Mouse (Mus musculus) adrenal gland, adult (tissue): ENCODE measurements around the gene Plekhm1.

Experiments used
- DNase-seq, 2 experiments: peaks; one replicate each; pipeline ENCODE4 v3.0.0; 2022 to 2023; ENCODE audit warnings: low spot score in 1 of 2; ENCODE audit not compliant: inconsistent age in 2 of 2

Gene Plekhm1

DNA sequence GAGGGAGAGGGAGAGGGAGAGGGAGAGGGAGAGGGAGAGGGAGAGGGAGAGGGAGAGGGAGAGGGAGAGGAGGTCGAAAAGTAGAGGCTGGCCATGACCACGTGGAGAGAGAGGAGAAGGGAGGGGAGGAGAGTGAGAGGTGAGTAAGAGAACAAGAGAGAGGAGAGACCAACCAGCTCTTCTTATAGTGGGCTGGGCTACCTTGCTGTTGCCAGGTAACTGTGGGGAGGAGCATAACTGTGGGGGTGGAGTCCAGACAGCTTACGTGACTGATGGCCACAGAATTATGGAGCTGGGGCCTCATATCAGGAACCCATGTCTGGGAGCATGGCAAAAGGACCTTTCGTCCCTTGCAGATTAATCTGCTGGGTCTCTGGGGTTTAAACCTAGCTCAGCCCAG, 89.7 kb downstream of the Plekhm1 start:
- DNase-seq: peak in 1 of 2 experiments; percentile 20

GRCm38 (mm10) chr11:103320646-103321045, 91.8 kb downstream of the Plekhm1 start:
- DNase-seq: no peak

- no peak for DNase-seq
Measured at GRCm38 (mm10) chr11:103320196-103320595, 92.3 kb downstream of the Plekhm1 start.

DNA sequence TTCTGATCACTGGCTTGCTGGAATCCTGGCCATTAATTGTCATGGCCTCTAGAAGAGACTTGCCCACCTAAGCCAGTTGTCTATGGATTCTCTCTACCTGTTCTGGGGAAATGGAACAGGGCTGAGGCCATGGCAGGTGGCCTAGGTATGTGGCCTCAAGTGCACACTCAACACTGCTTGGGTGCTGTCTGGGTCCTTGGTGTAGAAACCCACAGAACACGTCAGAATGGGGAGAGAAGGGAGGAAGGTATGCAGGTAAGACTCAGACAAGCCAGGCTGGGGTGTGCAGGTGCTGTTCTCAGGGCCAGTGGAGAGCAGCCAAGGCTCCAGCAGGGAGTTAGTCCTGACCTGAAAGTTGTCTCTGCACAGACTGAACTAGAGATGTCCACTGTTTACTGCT, 94.4 kb downstream of the Plekhm1 start:
- DNase-seq: no peak

DNA sequence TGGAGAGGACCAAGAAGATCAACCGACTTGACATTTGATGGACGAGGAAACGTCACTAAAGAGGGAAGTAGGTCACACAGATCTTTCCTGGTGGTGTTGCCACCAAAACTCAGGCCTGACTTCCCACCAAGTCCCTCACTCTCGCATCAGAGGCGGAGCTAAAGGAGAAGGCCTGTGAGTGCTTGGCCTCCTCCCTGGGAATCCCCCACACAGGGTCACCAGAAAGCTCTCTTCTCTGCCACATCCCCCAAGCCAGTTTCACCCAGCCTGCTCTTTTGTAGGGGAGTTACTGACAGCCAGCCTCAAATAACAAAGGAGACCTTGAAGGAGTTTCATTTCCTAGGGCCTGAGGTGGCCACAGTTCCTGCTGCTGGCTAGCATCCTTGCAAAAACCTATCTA, 97.1 kb downstream of the Plekhm1 start:
- DNase-seq: no peak

- no peak for DNase-seq
Measured at GRCm38 (mm10) chr11:103314736-103315374, 97.6 kb downstream of the Plekhm1 start.
